Mouse (Mus musculus) gastrocnemius, postnatal 14 days (tissue): Measurements from ENCODE around the gene Map4k4. TPM values are rescaled to one million over a fixed set of nuclear protein-coding genes. Genes with fewer than 3 reads are reported as not detected.

Experiments
- DNase-seq: peaks from one replicate; pipeline ENCODE4 v3.0.0; 2021; ENCODE audit warnings: mixed read lengths
- intact Hi-C: fragments of 180-260 bp; cut with DNase I; formaldehyde crosslinking; loops from one replicate; pipeline ENCODE4 v1.15.1; 2025; ENCODE audit warnings: low total_unique reads
- total RNA-seq, 2 experiments: library from RNA; stranded (reverse); gene quantifications; 2 replicates each; pipeline ENCODE4 v1.2.3; 2021

The Map4k4 gene
- total RNA-seq, 2 experiments from 2014 or later = 53.2 to 53.6 TPM

DNA sequence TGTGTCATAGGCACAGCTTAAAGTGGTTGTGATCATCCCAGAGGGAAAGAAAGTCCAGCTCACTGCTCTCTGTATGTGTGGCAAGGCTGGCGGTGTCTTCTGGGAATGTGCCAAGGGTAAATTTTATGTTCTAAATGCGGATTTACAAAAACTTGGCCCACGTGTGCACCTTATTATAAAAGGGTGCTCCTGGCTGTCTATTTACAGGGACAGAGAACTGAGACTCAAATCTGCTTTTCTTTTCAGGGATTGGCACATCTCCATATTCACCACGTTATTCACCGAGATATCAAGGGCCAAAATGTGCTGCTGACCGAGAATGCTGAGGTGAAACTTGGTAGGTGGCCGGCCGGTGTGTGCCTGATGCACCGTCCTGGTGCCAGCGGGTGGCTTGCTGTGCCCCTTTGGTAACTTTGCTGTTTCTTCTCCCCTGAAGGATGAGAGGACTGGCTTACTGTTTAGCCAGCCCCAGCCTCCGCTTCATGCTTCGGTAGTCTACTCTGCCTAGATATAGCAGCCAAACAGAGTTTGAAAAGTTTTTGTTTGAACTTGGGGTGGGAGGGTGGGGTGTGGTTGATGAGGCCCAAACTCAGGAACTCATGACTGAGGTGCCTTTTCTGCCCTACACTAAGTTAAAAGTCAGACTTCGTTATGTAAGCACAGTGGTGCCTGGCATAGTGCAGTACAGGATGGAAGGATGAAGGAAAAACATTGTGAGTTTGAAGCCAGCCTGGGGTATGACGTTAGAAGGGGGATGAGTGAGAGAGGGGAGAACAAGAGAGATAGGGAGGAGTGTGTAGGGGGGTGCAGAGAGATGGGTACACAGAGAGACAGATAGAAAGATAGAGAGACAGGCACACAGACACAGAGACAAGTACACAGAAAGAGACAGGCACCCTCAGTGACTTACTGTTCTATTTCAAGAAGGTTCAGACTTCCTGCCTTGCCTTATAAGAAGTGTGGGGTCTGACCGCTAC lies 79.9 kb downstream of the Map4k4 start:
- intact Hi-C loops = loop anchor here (5.0 kb wide), 1 partner anchor 293 kb away; no protein-coding TSS in a partner anchor
- no peak for DNase-seq

DNA sequence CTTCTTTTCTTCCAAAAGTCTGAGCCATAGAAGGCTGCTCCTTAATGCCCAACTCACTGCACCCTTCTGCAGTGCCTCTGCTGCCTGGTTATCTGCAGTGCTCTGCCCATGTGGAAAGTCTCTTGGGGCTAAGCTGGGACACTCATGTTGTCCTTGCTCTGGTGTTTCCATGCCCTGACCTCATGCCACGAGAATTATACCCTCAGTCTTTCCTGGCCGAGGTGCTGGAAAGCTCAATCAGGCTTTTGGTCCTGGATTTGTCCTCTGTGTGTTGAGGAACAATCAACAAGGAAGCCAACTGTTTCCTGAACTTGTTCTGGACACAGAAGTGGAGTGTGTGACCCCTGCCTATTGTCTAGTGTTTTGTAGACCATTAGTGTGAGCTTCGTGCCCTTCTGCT lies 81.3 kb downstream of the Map4k4 start:
- intact Hi-C loops = loop anchor here (5.0 kb wide), 1 partner anchor 295 kb away; no protein-coding TSS in a partner anchor
- DNase-seq = no peak

GRCm38 (mm10) chr1:39982727-39983487 lies 82.2 kb downstream of the Map4k4 start:
- intact Hi-C loops = loop anchor here (5.0 kb wide), 1 partner anchor 296 kb away; no protein-coding TSS in a partner anchor

DNA sequence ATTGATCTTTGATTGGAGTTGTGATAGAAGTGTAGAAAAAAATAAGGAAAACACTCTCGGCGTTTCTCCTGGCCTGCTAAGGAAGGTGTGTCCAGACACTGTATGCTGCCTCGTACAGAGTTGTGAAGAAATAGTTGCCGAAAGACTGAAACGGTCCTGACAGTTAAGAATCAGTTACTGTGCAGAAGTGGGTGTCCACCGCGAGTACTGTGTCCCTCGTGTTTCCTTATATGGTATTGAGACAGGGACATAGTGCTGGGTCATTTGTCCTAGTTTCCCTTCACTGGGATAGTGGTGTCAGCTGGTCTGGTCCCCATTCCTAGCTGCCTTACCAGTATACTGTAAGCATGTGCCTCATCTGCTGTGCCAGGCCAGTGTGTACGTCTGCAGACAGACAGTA lies 83.6 kb downstream of the Map4k4 start:
- intact Hi-C loops = loop anchor here (5.0 kb wide), 1 partner anchor 297 kb away; no protein-coding TSS in a partner anchor
- DNase-seq = no peak

More at GRCm38 (mm10) chr1:39982727-39983487, 82.2 kb downstream of the Map4k4 start:
- no peak for DNase-seq

DNA sequence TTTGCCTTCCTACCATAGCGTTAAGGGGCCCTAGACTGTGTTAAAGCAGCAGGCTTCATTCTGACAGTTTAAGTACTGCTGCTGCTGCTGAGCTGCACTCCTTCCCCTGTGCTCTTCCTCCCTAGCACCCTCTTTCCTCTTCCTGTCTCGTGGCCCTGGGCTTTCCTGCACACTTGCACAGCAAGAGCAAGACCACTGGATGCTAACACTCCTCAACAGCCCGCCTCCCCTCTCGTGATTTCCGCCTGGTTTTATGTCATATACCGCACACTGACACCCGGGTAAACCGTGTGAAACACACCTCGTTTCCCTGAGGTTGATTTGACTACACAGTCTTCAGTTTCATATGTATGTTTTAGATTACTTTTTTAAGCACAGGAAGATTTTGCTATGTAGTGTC lies 86.1 kb downstream of the Map4k4 start:
- intact Hi-C loops = no loop called here
- DNase-seq = no peak

GRCm38 (mm10) chr1:39988841-39989240 lies 88.1 kb downstream of the Map4k4 start:
- intact Hi-C loops = no loop called here
- no peak for DNase-seq

- intact Hi-C loops = no loop called here
Observed at GRCm38 (mm10) chr1:39990041-39990440, 89.3 kb downstream of the Map4k4 start.

GRCm38 (mm10) chr1:39993921-39994320 lies 93.2 kb downstream of the Map4k4 start:
- intact Hi-C loops = no loop called here
- DNase-seq = no peak

More at GRCm38 (mm10) chr1:39990041-39990440, 89.3 kb downstream of the Map4k4 start:
- no peak for DNase-seq

- no peak for DNase-seq
- intact Hi-C loops = no loop called here
Observed at GRCm38 (mm10) chr1:39995593-39995992, 94.9 kb downstream of the Map4k4 start.

DNA sequence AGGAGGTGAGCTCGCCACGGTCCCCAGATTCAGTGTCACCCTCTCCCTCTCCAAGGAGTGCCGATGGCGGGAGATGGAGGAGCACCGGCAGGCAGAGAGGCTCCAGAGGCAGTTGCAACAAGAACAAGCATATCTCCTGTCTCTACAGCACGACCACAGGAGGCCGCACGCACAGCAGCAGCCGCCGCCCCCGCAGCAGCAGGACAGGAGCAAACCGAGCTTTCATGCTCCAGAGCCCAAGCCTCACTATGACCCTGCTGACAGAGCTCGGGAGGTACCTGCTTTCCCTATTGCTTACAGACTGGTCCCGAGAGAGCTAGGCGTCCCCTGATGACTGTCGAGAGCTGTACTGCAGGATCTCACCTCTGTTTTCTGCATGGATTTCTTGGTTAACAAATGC lies 99.8 kb downstream of the Map4k4 start:
- DNase-seq = no peak
- intact Hi-C loops = loop anchor here (5.0 kb wide), 1 partner anchor 377 kb away; no protein-coding TSS in a partner anchor

GRCm38 (mm10) chr1:40000899-40001298 lies 100.2 kb downstream of the Map4k4 start:
- DNase-seq = peak; percentile 30

GRCm38 (mm10) chr1:40002129-40002727 lies 101.5 kb downstream of the Map4k4 start:
- no peak for DNase-seq
- intact Hi-C loops = loop anchor here (5.0 kb wide), 1 partner anchor 375 kb away; no protein-coding TSS in a partner anchor

More at GRCm38 (mm10) chr1:40000899-40001298, 100.2 kb downstream of the Map4k4 start:
- intact Hi-C loops = loop anchor here (5.0 kb wide), 1 partner anchor 376 kb away; no protein-coding TSS in a partner anchor

- intact Hi-C loops = no loop called here
- no peak for DNase-seq
Observed at GRCm38 (mm10) chr1:40006043-40006651, 105.4 kb downstream of the Map4k4 start.

DNA sequence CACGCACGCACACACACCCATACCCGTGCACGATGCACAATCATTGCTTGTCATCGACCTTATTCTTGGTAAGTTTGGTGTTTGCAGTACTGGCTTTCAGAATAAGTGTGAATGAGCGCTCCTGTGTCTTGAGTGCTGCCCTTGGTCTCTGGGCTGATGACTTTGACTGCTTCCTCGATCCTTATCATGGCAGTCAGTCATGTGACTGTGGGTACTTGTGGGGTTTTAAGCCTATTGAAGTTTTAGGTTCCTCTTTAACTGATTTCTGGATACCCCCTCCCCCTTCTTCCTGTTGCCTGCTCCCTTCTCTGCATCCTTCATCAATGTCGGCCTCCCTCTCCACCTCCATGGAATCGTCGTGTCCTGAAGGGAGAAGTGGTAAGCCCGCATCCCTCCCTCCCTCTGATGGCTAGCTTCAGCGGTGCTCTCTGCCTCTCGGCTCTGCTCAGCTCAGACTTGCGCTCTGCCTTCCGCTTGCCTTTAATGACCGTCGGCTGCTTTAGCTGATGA lies 107.3 kb downstream of the Map4k4 start:
- no peak for DNase-seq
- intact Hi-C loops = no loop called here

- DNase-seq = no peak
- intact Hi-C loops = no loop called here
Observed at GRCm38 (mm10) chr1:40012696-40013095, 112.0 kb downstream of the Map4k4 start.

DNA sequence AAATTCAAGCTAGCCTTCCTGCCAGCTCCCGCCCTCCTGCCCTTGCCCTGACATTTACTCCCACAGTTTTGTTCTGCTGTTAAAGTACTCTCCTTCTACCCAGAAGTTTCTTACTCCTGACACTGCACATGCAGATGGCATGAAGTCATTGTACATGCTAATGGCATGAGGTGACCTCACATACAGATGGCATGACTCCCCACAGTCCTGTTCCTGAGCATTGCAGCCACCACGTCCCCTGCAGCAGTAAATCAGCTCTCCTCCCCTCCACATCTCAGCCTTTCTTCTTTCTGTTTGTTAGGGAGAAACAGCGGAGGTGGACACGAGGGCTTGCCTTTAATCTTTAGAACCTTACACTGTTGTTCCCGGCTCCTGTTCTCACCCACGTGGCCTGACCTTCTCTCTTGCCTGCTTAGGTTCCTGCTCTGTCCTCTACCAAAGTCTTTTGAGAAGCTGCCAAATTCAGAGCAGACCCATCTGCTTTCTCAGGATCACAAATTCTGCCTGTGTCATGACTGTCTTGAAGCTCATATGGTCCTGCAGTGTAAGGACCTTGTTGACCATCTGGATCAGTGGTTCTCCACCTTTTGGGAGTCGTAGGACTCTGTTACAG lies 114.5 kb downstream of the Map4k4 start:
- intact Hi-C loops = no loop called here
- no peak for DNase-seq

DNA sequence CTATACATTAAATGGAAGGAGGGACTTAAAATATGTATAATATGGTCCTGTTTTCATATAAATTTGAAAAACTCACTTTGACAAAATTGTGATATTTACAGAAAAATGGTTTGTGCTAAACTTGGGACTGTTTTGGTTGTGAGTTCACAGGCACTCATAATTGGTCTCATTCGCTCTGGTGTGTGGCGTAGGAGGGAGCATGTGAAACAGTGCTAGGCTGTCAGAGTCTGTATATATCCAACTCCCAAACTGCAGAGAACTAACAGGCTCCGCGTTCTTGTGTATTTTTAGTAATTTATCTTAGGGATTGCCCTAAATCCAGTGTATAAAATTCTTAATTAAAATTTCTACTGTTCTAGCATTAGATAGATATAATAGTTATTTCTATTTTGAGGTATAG lies 120.9 kb downstream of the Map4k4 start:
- DNase-seq = no peak
- intact Hi-C loops = no loop called here

GRCm38 (mm10) chr1:40022472-40023135 lies 121.9 kb downstream of the Map4k4 start:
- intact Hi-C loops = no loop called here
- no peak for DNase-seq
